Mouse (Mus musculus): ENCODE results near the gene Igsf11. TPM values are rescaled to one million over a fixed set of nuclear protein-coding genes. Genes with fewer than 3 reads are reported as not detected.

Igsf11 gene
- polyA plus RNA-seq (2016; fragmentation: Nextera tagmentation; extraction: Ambion mirVana) = 1.1 and 1.2 TPM in 2 replicates

DNA sequence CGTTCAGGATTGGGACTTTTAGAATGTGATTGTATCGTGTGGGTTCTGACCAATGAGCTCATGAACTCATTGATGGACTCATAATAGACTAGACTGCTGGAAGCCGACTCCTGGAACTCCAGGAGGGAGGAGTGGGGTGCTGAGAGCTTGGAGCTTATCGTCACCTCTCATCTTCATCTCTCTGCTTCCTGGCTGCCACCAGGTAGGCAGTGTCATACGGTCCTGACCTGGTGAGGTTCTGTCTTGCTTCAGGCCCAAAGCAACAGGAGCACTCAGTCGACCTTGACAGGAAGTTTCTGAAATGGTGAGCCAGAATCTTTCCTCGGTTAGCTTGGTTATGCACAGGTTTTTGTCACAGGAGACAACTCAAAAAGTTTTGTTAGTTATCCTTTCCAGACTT, at the start of gene Igsf11:
Igsf11 (plus strand) TSS at position 301 of the 400 bp plus-strand sequence.
- H3K9me3 ChIP-seq = no peaks in the 10 kb centered on the region
- no peaks in the 10 kb centered on the region for H3K4me1 ChIP-seq (replicated peaks)
- peaks cover 1% of the 10 kb centered on the region for H3K27me3 ChIP-seq
- no peak within 1 kb of the TSS for H3K9ac ChIP-seq (replicated peaks)
- H3K4me3 ChIP-seq (replicated peaks) = no peak within 1 kb of the TSS
- H3K36me3 ChIP-seq = no peaks in the 10 kb centered on the region
- H3K27ac ChIP-seq = no peak within 1 kb of the TSS
- WGBS = 81% methylated on average over 7 of the region's 7 CpGs
- ATAC-seq (ENCODE audit: insufficient number of reproducible peaks, insufficient read depth, low FRiP score, low TSS enrichment, low read depth) = no peak
- no peak within 1 kb of the TSS for H3K4me2 ChIP-seq

DNA sequence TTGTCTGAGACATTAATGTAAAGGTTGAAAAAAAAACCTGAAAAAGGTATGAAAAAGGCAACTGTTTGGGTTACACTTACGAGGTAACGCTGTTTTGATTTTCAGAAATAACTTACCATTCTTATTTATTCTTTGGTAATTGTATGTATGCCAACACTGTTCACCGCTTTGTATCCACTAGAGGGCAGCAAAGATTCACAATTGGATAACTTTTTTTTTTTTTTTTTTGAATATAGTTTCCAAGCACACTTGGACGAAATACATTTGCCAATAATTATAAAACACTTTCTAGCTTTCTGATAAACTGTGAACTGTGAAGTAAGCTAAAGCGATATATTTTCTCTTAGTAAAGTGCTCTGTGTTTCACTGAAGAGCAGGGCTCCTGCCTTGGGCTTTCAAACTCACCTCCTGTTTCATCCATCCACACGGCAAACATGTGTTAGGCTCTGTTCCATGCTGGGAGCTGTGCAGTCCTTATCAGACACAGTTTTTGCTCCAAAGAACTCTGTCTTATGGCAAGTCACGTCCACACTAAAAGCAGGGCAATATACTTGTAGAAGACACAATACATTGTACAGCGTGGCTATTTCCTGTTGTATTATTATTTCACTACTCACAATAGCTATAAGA, 34.2 kb upstream of the Igsf11 start:
- Histone ChIP-seq H3K27ac (no peak overlapping the region), H3K4me3 (replicated peaks) (no peak overlapping the region), H3K9me3 (no peaks in the 10 kb centered on the region), H3K27me3 (peaks cover 6% of the 10 kb centered on the region; the same call in 1 of the 2 replicates), H3K4me2 (peak overlapping the region; percentile 23; the same call in 1 of the 2 replicates), H3K9ac (replicated peaks) (no peak overlapping the region), H3K4me1 (replicated peaks) (no peaks in the 10 kb centered on the region), H3K36me3 (no peaks in the 10 kb centered on the region)
- no peak for ATAC-seq (ENCODE audit: insufficient number of reproducible peaks, insufficient read depth, low FRiP score, low TSS enrichment, low read depth)
- 36% methylated on average over 8 of the region's 8 CpGs for WGBS

DNA sequence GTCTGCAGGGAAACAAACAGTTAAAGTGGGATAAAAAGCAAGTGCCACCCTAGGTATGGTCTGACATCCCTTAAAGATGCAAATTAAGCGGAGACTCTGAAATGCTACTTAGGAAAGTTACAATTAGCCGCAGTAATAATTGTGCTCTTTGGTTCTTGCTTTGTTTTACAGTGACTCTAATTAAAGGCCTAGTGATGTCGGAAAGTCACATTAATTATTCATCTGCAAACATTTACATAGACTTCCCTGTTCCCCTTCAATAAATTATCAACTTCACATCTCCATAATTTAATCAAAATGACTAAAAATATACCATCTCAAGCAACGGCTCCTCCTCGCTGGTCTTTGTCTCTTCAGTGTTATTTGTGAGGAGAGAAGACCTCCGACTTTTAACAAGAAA, 31.9 kb upstream of the Igsf11 start:
- H3K27me3 ChIP-seq = peaks cover 6% of the 10 kb centered on the region; the same call in 1 of the 2 replicates
- H3K9ac ChIP-seq (replicated peaks) = no peak overlapping the region
- no peak overlapping the region for H3K4me3 ChIP-seq (replicated peaks)
- H3K4me2 ChIP-seq = no peak overlapping the region
- 63% methylated on average over 6 of the region's 6 CpGs for WGBS
- H3K9me3 ChIP-seq = no peaks in the 10 kb centered on the region
- H3K36me3 ChIP-seq = no peaks in the 10 kb centered on the region
- ATAC-seq (ENCODE audit: insufficient number of reproducible peaks, insufficient read depth, low FRiP score, low TSS enrichment, low read depth) = no peak
- H3K27ac ChIP-seq = no peak overlapping the region
- no peaks in the 10 kb centered on the region for H3K4me1 ChIP-seq (replicated peaks)

DNA sequence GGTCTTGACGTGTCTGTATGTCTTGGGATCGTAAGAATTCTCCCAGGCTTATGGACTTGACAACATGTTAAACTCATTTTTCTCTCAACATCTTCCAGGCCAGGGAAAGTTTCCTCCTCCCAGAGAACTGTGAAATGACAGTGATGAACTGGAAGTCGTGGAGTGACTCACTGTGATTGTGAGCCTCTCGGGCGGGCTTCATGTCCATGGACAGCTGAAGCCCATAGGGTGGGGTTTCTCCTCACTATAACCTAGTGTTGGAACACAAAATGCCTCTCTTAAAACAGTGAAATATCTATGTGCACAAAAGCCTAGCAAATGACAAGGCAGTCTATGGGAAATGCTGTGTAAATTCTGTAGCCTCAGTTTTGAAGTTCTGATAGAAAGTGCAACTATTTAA, 28.1 kb upstream of the Igsf11 start:
- ATAC-seq (ENCODE audit: insufficient number of reproducible peaks, insufficient read depth, low FRiP score, low TSS enrichment, low read depth) = no peak
- Histone ChIP-seq H3K4me2 (no peak overlapping the region), H3K27ac (no peak overlapping the region), H3K9ac (replicated peaks) (no peak overlapping the region), H3K27me3 (no peaks in the 10 kb centered on the region), H3K36me3 (no peaks in the 10 kb centered on the region), H3K4me3 (replicated peaks) (no peak overlapping the region), H3K4me1 (replicated peaks) (no peaks in the 10 kb centered on the region), H3K9me3 (no peaks in the 10 kb centered on the region)
- WGBS = 82% methylated on average over 5 of the region's 5 CpGs

DNA sequence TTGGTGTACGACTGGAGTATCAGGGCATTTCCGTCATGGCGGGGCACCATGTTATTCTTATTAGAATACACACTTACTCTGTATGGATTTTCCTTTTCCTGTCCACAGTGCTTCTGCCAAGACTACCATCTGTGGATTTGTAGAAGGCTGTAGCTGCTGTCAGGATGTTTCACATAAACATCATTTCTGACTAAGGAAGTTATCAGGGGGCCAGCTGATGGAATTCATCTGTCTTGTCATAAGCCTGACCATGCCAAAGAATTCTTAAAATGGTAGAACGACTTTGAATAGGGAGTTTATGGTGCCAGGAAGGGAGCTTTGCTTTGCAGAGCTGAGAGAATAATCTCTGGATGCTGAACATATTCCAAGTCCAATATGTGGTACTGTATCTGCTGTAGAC, 19.2 kb upstream of the Igsf11 start:
- no peaks in the 10 kb centered on the region for H3K36me3 ChIP-seq
- no peak overlapping the region for H3K4me3 ChIP-seq (replicated peaks)
- no peak overlapping the region for H3K4me2 ChIP-seq
- no peaks in the 10 kb centered on the region for H3K27me3 ChIP-seq
- WGBS = 88% methylated on average over 4 of the region's 4 CpGs
- no peak for ATAC-seq (ENCODE audit: insufficient number of reproducible peaks, insufficient read depth, low FRiP score, low TSS enrichment, low read depth)
- no peak overlapping the region for H3K9ac ChIP-seq (replicated peaks)
- no peak overlapping the region for H3K27ac ChIP-seq
- no peaks in the 10 kb centered on the region for H3K4me1 ChIP-seq (replicated peaks)
- H3K9me3 ChIP-seq = no peaks in the 10 kb centered on the region

GRCm38 (mm10) chr16:38874481-38874880, 18.0 kb upstream of the Igsf11 start:
- Histone ChIP-seq H3K4me3 (replicated peaks) (no peak overlapping the region), H3K27ac (no peak overlapping the region), H3K4me1 (replicated peaks) (no peaks in the 10 kb centered on the region), H3K9ac (replicated peaks) (no peak overlapping the region), H3K4me2 (no peak overlapping the region), H3K36me3 (no peaks in the 10 kb centered on the region), H3K9me3 (no peaks in the 10 kb centered on the region), H3K27me3 (no peaks in the 10 kb centered on the region)
- no peak for ATAC-seq (ENCODE audit: insufficient number of reproducible peaks, insufficient read depth, low FRiP score, low TSS enrichment, low read depth)
- WGBS = 25% methylated on average over 4 of the region's 4 CpGs

GRCm38 (mm10) chr16:38898816-38899425, 6.5 kb downstream of the Igsf11 start:
- no peak overlapping the region for H3K4me3 ChIP-seq (replicated peaks)
- WGBS = 43% methylated on average over 8 of the region's 8 CpGs
- H3K27me3 ChIP-seq = peaks cover 30% of the 10 kb centered on the region
- H3K9me3 ChIP-seq = no peaks in the 10 kb centered on the region
- no peak overlapping the region for H3K27ac ChIP-seq
- no peak for ATAC-seq (ENCODE audit: insufficient number of reproducible peaks, insufficient read depth, low FRiP score, low TSS enrichment, low read depth)
- H3K4me2 ChIP-seq = no peak overlapping the region
- peaks cover 4% of the 10 kb centered on the region; the same call in 1 of the 2 replicates for H3K4me1 ChIP-seq (replicated peaks)
- no peaks in the 10 kb centered on the region for H3K36me3 ChIP-seq
- H3K9ac ChIP-seq (replicated peaks) = no peak overlapping the region

DNA sequence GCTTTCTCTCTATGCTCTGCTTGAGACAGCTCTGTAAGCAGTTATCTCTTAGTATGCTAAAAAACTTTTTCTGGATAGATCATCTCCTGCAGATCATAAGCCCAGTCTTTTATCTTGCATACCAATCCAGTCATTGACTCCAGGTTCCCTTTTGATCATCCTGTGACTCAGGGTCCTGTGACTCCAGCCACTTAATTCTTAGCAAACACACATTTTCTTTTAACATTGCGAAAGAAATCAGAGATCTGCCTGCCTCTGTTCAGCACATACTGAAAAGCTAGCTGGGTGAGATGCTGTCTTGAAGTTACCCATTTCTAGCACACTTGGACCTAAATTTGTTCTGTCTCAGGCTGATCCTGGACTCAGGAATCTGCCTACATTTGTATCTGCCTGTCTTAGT, 7.6 kb downstream of the Igsf11 start:
- H3K9ac ChIP-seq (replicated peaks) = no peak overlapping the region
- 78% methylated on average over 1 of the region's 1 CpGs for WGBS
- H3K4me2 ChIP-seq = no peak overlapping the region
- no peaks in the 10 kb centered on the region for H3K36me3 ChIP-seq
- no peak for ATAC-seq (ENCODE audit: insufficient number of reproducible peaks, insufficient read depth, low FRiP score, low TSS enrichment, low read depth)
- no peaks in the 10 kb centered on the region for H3K9me3 ChIP-seq
- no peak overlapping the region for H3K4me3 ChIP-seq (replicated peaks)
- peaks cover 36% of the 10 kb centered on the region for H3K27me3 ChIP-seq
- peaks cover 4% of the 10 kb centered on the region; the same call in 1 of the 2 replicates for H3K4me1 ChIP-seq (replicated peaks)
- no peak overlapping the region for H3K27ac ChIP-seq

- under 1% methylated on average over 71 of the region's 71 CpGs for WGBS
- H3K4me1 ChIP-seq (replicated peaks) = peaks cover 4% of the 10 kb centered on the region; the same call in 1 of the 2 replicates
- H3K4me2 ChIP-seq = peak overlapping the region; percentile 87
- H3K27me3 ChIP-seq = peaks cover 51% of the 10 kb centered on the region
- peak overlapping the region; percentile 65 for H3K4me3 ChIP-seq (replicated peaks)
- H3K9ac ChIP-seq (replicated peaks) = peak overlapping the region; percentile 73
- H3K27ac ChIP-seq = no peak overlapping the region
- peak; percentile 98 for ATAC-seq (ENCODE audit: insufficient number of reproducible peaks, insufficient read depth, low FRiP score, low TSS enrichment, low read depth)
- H3K36me3 ChIP-seq = no peaks in the 10 kb centered on the region
- H3K9me3 ChIP-seq = no peaks in the 10 kb centered on the region
Observed at GRCm38 (mm10) chr16:38902111-38902778, 9.8 kb downstream of the Igsf11 start.

- no peak overlapping the region for H3K9ac ChIP-seq (replicated peaks)
- 40% methylated on average over 4 of the region's 4 CpGs for whole genome bisulfite sequencing
- H3K4me2 ChIP-seq = peak overlapping the region; percentile 87
- H3K4me3 ChIP-seq (replicated peaks) = no peak overlapping the region
- no peak for ATAC-seq (ENCODE audit: insufficient number of reproducible peaks, insufficient read depth, low FRiP score, low TSS enrichment, low read depth)
- H3K4me1 ChIP-seq (replicated peaks) = peaks cover 6% of the 10 kb centered on the region
- H3K27ac ChIP-seq = no peak overlapping the region
- H3K36me3 ChIP-seq = no peaks in the 10 kb centered on the region
- H3K27me3 ChIP-seq = peaks cover 45% of the 10 kb centered on the region
- H3K9me3 ChIP-seq = no peaks in the 10 kb centered on the region
Observed at GRCm38 (mm10) chr16:38903020-38903419, 10.5 kb downstream of the Igsf11 start.

GRCm38 (mm10) chr16:38904202-38904601, 11.7 kb downstream of the Igsf11 start:
- Histone ChIP-seq H3K36me3 (no peaks in the 10 kb centered on the region), H3K4me3 (replicated peaks) (no peak overlapping the region), H3K27me3 (peaks cover 45% of the 10 kb centered on the region), H3K4me1 (replicated peaks) (peaks cover 10% of the 10 kb centered on the region), H3K4me2 (no peak overlapping the region), H3K9me3 (no peaks in the 10 kb centered on the region), H3K27ac (no peak overlapping the region), H3K9ac (replicated peaks) (no peak overlapping the region)
- 76% methylated on average over 9 of the region's 9 CpGs for WGBS
- no peak for ATAC-seq (ENCODE audit: insufficient number of reproducible peaks, insufficient read depth, low FRiP score, low TSS enrichment, low read depth)
